Mouse (Mus musculus) midbrain, embryonic 14.5 days (tissue): Measurements from ENCODE around the gene Aldh1b1. TPM values are rescaled to one million over a fixed set of nuclear protein-coding genes. Genes with fewer than 3 reads are reported as not detected.
A peak's percentile ranks its signal among the peaks of the same experiment; 100 is the strongest.

ENCODE experiments used
- ATAC-seq: fragments of 200-750 bp; cut with Nextera tagmentation; 2 replicates; pipeline ENCODE4 v1.8.0; 2017; ENCODE audit warnings: moderate number of reproducible peaks, moderate library complexity; ENCODE audit not compliant: low FRiP score, low TSS enrichment
- DNase-seq: peaks from one replicate; pipeline ENCODE4 v3.0.0-alpha.2; 2015
- H3K27ac ChIP-seq: fragments of 300-500 bp; sonication (generic); replicated peaks from 2 replicates; pipeline ENCODE4 v1.5.1; 2014; ENCODE audit warnings: mild to moderate bottlenecking, low read depth, low read length, moderate library complexity
- H3K27me3 ChIP-seq: fragments of 300-500 bp; sonication (generic); 2 replicates; pipeline ENCODE4 v1.6.1; 2014; ENCODE audit warnings: low read length, control low read depth, mixed read lengths; ENCODE audit not compliant: control insufficient read depth, insufficient read depth
- H3K36me3 ChIP-seq: fragments of 300-500 bp; sonication (generic); 2 replicates; pipeline ENCODE4 v1.6.1; 2014; ENCODE audit warnings: low read length, control low read depth; ENCODE audit not compliant: control insufficient read depth, insufficient read depth
- H3K4me1 ChIP-seq: fragments of 300-500 bp; sonication (generic); 2 replicates; pipeline ENCODE4 v1.6.1; 2014; ENCODE audit warnings: mild to moderate bottlenecking, antibody characterized with exemption, low read length, control low read depth; ENCODE audit not compliant: control insufficient read depth, insufficient read depth
- H3K4me2 ChIP-seq: fragments of 300-500 bp; sonication (generic); 2 replicates; pipeline ENCODE4 v1.6.1; 2014; ENCODE audit warnings: mild to moderate bottlenecking, low read length, moderate library complexity
- H3K4me3 ChIP-seq: fragments of 300-500 bp; sonication (generic); replicated peaks from 2 replicates; pipeline ENCODE4 v1.5.1; 2014; ENCODE audit warnings: low read depth, low read length
- H3K9ac ChIP-seq: fragments of 300-500 bp; sonication (generic); replicated peaks from 2 replicates; pipeline ENCODE4 v1.6.1; 2014; ENCODE audit warnings: mild to moderate bottlenecking, low read length, moderate library complexity
- H3K9me3 ChIP-seq: fragments of 300-500 bp; sonication (generic); 2 replicates; pipeline ENCODE4 v1.6.1; 2016; ENCODE audit warnings: low read length, control low read depth, mixed read lengths; ENCODE audit not compliant: control insufficient read depth
- WGBS: fragments of 180-500 bp; shearing (Covaris S2); extraction: QIAGEN DNeasy Blood & Tissue Kit; methylation state at CpG from one replicate; pipeline ENCODE4 v1.1.7; 2014; 5-methylcytosine and 5-hydroxymethylcytosine counted together
- polyA plus RNA-seq: library from polyadenylated mRNA; unstranded; fragments of >200 nt; fragmentation: Nextera tagmentation; extraction: Ambion mirVana; gene quantifications from 2 replicates; pipeline ENCODE4 v1.2.1, GENCODE M21; 2014

Aldh1b1 gene
- 14.7 and 15.2 TPM in 2 replicates for polyA plus RNA-seq

DNA sequence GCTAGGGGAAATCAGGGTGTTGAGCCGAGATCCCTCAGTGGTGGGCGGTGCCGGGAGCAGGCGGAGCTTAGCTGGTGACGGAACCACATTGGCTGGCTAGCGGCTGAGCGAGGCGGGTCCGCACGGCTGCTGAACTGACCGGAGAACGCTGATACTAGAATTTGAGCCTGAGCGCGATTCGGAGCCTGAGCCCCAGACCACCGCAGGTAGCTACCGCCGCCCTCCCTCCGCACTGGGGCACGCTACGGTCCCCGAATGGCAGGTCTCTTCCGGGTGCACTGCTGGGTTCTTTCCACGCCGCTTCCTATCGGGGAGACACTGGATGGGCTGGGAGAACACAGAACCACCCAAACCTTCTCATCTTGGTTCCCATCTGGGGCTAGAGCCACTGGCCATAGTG is at the start of gene Aldh1b1:
Gene Aldh1b1 (plus strand): TSS at position 59 of the 400 bp plus-strand sequence.
- Histone ChIP-seq H3K4me3 (peak within 1 kb of the TSS; percentile 37), H3K4me1 (peaks cover 11% of the 10 kb centered on the region; the same call in 1 of the 2 replicates), H3K36me3 (peaks cover 10% of the 10 kb centered on the region), H3K9me3 (no peaks in the 10 kb centered on the region), H3K9ac (peak within 1 kb of the TSS; percentile 55), H3K27me3 (no peaks in the 10 kb centered on the region), H3K4me2 (peak within 1 kb of the TSS; percentile 51), H3K27ac (0 out of 2 replicates have a peak within 1 kb of the TSS, but pooled peaks have one; percentile 8)
- DNase-seq (peak; percentile 87), ATAC-seq (peak; percentile 68; the same call in 1 of the 2 replicates)
- WGBS, result under 1% methylated on average over 26 of the region's 26 CpGs

DNA sequence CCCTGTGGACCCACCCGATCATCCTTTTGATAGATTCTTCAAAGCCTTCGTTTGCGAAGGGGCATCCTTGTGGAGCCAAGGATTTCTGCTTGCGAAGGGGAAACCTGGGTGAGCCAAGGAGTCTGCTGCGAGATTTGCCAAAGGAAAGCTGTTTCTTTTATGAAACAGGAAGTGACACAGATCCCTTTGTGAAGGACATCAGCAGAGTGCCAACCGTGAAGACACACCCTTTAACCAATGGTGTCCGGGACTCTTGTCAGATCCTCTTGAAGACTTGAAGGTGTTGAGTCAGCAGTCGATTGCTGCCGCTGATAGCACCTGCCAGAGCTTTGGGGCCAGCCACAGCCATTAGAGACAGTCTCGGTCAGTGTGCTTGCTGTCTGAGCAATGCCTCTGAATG is 49.4 kb upstream of the Aldh1b1 start:
- Histone ChIP-seq H3K4me3 (no peak overlapping the region), H3K27ac (no peak overlapping the region)

DNA sequence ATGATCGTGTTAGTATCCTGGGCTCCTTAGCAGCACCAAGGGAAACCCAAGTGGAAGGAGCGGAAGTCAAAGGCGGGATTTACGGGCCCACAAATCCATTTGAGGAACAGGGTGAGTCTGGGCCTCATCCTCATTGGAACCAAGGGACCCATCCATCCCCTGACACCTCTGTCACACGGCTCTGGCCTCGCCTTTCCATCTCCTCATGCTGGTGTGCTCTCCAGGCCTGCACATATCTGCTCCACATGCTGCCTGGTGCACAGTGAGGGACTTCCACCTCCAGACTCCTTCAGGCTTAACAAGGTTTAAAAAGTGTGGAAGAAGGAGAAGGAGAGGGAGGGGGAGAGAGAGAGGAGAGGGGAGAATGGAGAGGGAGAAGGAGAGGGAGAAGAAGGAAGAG is 48.3 kb upstream of the Aldh1b1 start:
- Histone ChIP-seq H3K27me3 (peaks cover 3% of the 10 kb centered on the region; the same call in 1 of the 2 replicates), H3K27ac (no peak overlapping the region)
- WGBS, result 85% methylated on average over 6 of the region's 6 CpGs

More for the DNA sequence above, 49.4 kb upstream of the Aldh1b1 start:
- WGBS, result 87% methylated on average over 10 of the region's 10 CpGs
- H3K9me3 ChIP-seq, result no peaks in the 10 kb centered on the region
- no peak for DNase-seq
- peaks cover 3% of the 10 kb centered on the region; the same call in 1 of the 2 replicates for H3K27me3 ChIP-seq
- H3K9ac ChIP-seq, result no peak overlapping the region
- ATAC-seq, result no peak
- no peaks in the 10 kb centered on the region for H3K36me3 ChIP-seq
- peaks cover 9% of the 10 kb centered on the region; the same call in 1 of the 2 replicates for H3K4me1 ChIP-seq
- no peak overlapping the region for H3K4me2 ChIP-seq

DNA sequence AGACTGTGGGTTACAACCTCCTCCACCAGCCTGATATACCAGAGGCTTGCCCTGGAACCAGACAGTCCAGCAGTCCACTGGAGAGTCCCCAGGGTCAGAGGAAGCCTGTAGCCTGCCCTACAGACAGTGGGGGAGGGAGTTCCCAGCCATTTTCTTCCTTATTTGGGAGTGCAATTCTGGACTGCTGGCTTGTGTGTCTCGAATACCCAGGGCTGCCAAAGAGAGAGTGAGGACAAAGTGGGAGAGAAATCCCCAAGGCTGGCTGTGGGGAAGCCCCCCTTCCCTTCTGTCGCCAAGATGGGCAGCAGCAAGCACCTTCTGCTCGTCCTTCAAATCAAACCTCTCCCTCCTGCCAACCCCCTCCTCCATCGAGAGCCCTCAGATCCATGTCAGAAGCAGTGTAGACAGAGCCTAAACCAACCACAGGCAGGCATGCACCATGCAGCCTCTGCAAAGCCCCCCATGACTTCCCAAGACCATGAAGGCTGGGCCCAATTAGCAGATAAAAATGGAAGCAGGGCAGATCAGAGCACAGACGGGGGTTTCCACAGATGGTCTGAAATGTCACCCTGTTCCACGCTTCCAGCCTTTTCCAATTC is 45.5 kb upstream of the Aldh1b1 start:
- Histone ChIP-seq H3K9me3 (no peaks in the 10 kb centered on the region), H3K36me3 (no peaks in the 10 kb centered on the region), H3K27ac (no peak overlapping the region), H3K4me2 (no peak overlapping the region), H3K4me1 (peaks cover 19% of the 10 kb centered on the region), H3K9ac (no peak overlapping the region), H3K27me3 (peaks cover 3% of the 10 kb centered on the region; the same call in 1 of the 2 replicates), H3K4me3 (no peak overlapping the region)
- ATAC-seq (no peak; the same call in 1 of the 2 replicates), DNase-seq (no peak)
- 38% methylated on average over 6 of the region's 6 CpGs for WGBS

More for the DNA sequence above, 48.3 kb upstream of the Aldh1b1 start:
- no peaks in the 10 kb centered on the region for H3K36me3 ChIP-seq
- peaks cover 15% of the 10 kb centered on the region for H3K4me1 ChIP-seq
- DNase-seq, result no peak
- H3K4me3 ChIP-seq, result no peak overlapping the region
- H3K4me2 ChIP-seq, result no peak overlapping the region
- no peak for ATAC-seq
- H3K9ac ChIP-seq, result no peak overlapping the region
- H3K9me3 ChIP-seq, result no peaks in the 10 kb centered on the region

DNA sequence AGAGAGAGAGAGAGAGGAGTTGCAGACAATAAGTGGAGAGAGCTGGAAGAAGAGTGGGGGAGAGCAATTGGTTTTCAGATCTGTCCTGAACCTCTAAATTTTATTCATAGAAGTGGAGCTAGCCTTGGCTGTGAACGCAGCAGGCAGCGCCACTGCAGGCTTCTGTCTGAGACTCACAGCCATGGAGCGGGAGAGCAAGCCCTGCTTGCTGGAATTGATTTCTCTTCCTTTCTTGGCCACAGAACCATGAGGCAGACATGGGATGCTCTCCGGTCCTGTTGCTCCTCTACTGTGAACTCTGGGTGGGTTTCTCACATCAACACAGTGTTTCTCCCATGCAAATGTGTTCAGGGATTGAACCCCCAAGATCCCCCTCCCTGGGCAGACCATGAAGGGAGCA is 44.7 kb upstream of the Aldh1b1 start:
- Histone ChIP-seq H3K9me3 (no peaks in the 10 kb centered on the region), H3K36me3 (no peaks in the 10 kb centered on the region), H3K4me1 (peaks cover 19% of the 10 kb centered on the region), H3K27ac (0 out of 2 replicates have a peak overlapping the region, but pooled peaks have one; percentile 20), H3K9ac (no peak overlapping the region), H3K27me3 (peaks cover 3% of the 10 kb centered on the region; the same call in 1 of the 2 replicates), H3K4me3 (no peak overlapping the region), H3K4me2 (no peak overlapping the region)
- ATAC-seq (no peak), DNase-seq (peak; percentile 61)
- WGBS, result 65% methylated on average over 4 of the region's 4 CpGs

DNA sequence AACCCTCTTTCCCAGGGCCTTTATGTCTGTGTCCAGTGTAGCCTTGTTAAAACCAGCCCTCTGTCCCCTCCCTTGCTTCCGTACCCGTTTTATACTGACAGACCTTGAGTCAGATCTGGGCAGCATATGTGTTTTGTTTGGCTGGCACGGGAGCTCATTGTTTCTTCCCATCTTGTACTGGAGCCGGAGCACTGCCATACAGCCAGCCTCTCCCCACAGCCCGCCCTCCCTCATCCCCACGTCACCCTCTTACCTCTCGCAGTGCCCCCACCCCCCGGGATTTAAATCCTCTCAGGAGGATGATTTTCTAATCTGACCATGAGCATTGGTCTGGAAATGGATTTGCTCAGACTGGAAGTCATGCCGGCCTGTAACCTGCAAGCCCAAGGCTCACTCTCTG is 43.7 kb upstream of the Aldh1b1 start:
- ATAC-seq (0 out of 2 replicates have a peak, but pooled peaks have one; percentile 32), DNase-seq (no peak)
- Histone ChIP-seq H3K4me1 (peaks cover 19% of the 10 kb centered on the region), H3K9ac (no peak overlapping the region), H3K4me3 (no peak overlapping the region), H3K27me3 (peaks cover 4% of the 10 kb centered on the region; the same call in 1 of the 2 replicates), H3K36me3 (no peaks in the 10 kb centered on the region), H3K4me2 (no peak overlapping the region), H3K9me3 (no peaks in the 10 kb centered on the region), H3K27ac (peak overlapping the region; percentile 37)
- WGBS, result 37% methylated on average over 9 of the region's 9 CpGs

DNA sequence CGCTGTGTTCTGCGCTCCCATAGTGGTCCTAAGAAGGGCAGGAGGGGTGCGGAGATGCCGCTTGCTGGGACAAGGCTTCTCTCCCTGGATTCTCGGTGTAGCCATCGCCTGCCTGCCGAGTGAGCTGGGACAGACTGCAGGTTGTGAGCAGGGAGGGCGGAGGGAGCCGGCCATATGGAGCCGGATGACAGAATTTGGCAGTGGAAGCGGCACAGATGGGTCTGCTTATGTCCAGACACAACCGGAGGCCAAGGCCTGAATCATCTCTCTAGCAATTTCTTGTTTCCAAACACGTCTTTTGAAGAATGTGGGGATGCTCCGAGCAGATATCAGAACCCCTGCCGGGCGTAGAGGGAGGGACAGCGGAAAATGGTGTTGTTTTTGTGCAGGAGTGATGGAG is 42.9 kb upstream of the Aldh1b1 start:
- H3K27ac ChIP-seq, result peak overlapping the region; percentile 49
- ATAC-seq (no peak), DNase-seq (peak; percentile 51)
- peaks cover 12% of the 10 kb centered on the region for H3K27me3 ChIP-seq
- 54% methylated on average over 17 of the region's 17 CpGs for WGBS
- no peak overlapping the region for H3K9ac ChIP-seq
- no peaks in the 10 kb centered on the region for H3K36me3 ChIP-seq
- H3K4me3 ChIP-seq, result no peak overlapping the region
- H3K4me1 ChIP-seq, result peaks cover 19% of the 10 kb centered on the region
- no peak overlapping the region for H3K4me2 ChIP-seq
- H3K9me3 ChIP-seq, result no peaks in the 10 kb centered on the region

DNA sequence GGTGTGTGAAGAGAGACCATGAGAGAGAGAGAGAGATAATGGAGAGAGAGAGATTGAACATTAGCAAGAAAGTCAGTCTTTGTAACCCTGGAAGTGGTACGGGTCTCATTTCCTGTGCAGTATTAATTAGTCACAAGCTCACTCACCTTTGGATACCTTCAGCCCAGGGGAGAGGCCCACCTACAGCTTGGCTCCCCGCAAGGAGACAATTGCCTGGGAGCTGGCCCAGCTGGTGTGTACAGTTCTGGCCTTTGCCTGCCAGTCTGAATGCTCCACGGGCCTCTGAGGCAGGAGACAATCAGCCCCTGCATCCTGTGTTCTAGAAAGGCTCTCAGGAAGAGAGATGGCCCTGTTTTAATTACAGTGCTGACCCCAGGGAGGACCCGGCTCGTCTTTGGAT is 40.9 kb upstream of the Aldh1b1 start:
- WGBS, result 59% methylated on average over 5 of the region's 5 CpGs
- no peak overlapping the region for H3K9ac ChIP-seq

DNA sequence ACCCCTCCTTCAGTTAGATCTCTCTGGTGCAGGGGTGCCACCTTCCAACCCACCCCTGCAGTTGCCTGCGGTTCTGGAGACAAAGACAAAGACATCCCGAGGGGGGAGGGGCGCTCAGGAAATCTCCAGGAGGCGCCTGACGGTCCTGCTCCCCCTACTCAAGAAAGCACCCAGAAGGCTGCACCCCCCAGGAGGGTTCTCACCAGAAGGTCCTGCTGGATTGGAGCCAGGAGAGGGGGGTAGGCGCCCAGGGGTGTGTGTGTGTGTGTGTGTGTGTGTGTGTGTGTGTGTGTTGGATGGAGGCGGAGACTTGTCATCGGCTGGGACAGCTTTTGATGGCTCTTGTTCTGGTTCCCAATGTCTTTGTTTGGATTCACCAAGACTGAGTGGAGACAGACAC is 39.4 kb upstream of the Aldh1b1 start:
- Histone ChIP-seq H3K36me3 (no peaks in the 10 kb centered on the region), H3K4me3 (no peak overlapping the region), H3K4me2 (no peak overlapping the region), H3K27ac (no peak overlapping the region), H3K9ac (no peak overlapping the region), H3K9me3 (no peaks in the 10 kb centered on the region), H3K4me1 (peaks cover 27% of the 10 kb centered on the region), H3K27me3 (peaks cover 17% of the 10 kb centered on the region)
- 64% methylated on average over 8 of the region's 8 CpGs for WGBS
- ATAC-seq (no peak; the same call in 1 of the 2 replicates), DNase-seq (no peak)

More for the DNA sequence above, 40.9 kb upstream of the Aldh1b1 start:
- Histone ChIP-seq H3K36me3 (no peaks in the 10 kb centered on the region), H3K27me3 (peaks cover 13% of the 10 kb centered on the region), H3K4me3 (no peak overlapping the region), H3K4me2 (no peak overlapping the region), H3K9me3 (no peaks in the 10 kb centered on the region), H3K4me1 (peaks cover 21% of the 10 kb centered on the region), H3K27ac (no peak overlapping the region)
- DNase-seq (no peak), ATAC-seq (no peak)
